Mouse (Mus musculus): Measurements from ENCODE around the gene Timd4. TPM values are rescaled to one million over a fixed set of nuclear protein-coding genes. Genes with fewer than 3 reads are reported as not detected.

The Timd4 gene
- polyA plus RNA-seq (2015; fragmentation: Nextera tagmentation; extraction: Ambion mirVana), result 0.27 and 0.46 TPM in 2 replicates

GRCm38 (mm10) chr11:46810511-46810910, at the start of gene Timd4:
TSS of gene Timd4 (plus strand) at chr11:46810800.

Other genes with a start within 250 kb of the Timd4 start
- 0.12 TPM in 1 of 2 replicates, not detected in the other for gene BC053393, start 239.3 kb upstream of the Timd4 start, polyA plus RNA-seq (2015; fragmentation: Nextera tagmentation; extraction: Ambion mirVana)
- not detected in 2 replicates for gene Dppa1, start 181.5 kb upstream of the Timd4 start, polyA plus RNA-seq (2015; fragmentation: Nextera tagmentation; extraction: Ambion mirVana)
- gene Timd2, start 103.7 kb upstream of the Timd4 start, polyA plus RNA-seq (2015; fragmentation: Nextera tagmentation; extraction: Ambion mirVana), result not detected in 2 replicates
- gene Havcr1, start 75.7 kb upstream of the Timd4 start, polyA plus RNA-seq (2015; fragmentation: Nextera tagmentation; extraction: Ambion mirVana), result not detected in 2 replicates